Mouse (Mus musculus): ENCODE data around the gene Itgae. TPM values are rescaled to one million over a fixed set of nuclear protein-coding genes. Genes with fewer than 3 reads are reported as not detected.

Gene Itgae
- not detected in 2 replicates for polyA plus RNA-seq (2012)

- no peaks in the 10 kb centered on the region for H3K9me3 ChIP-seq (ENCODE audit: control insufficient read depth, low read length)
- H3K36me3 ChIP-seq (ENCODE audit: control insufficient read depth) = peaks cover 4% of the 10 kb centered on the region
- no peaks in the 10 kb centered on the region for H3K27me3 ChIP-seq (ENCODE audit: control insufficient read depth)
- H3K4me1 ChIP-seq (ENCODE audit: control insufficient read depth) = no peaks in the 10 kb centered on the region
- H3K4me3 ChIP-seq (replicated peaks) = no peak within 1 kb of the TSS
- TF ChIP-seq GATA1 (IDR thresholded peaks at IDR 0.05; ENCODE audit: low read length) = no peak
- TF ChIP-seq TAL1 (IDR thresholded peaks at IDR 0.05; ENCODE audit: low read length) = no peak
Measured at GRCm38 (mm10) chr11:73090283-73090682, at the start of gene Itgae. Gene Itgae (plus strand): TSS chr11:73090583.

- TF ChIP-seq GATA1 (IDR thresholded peaks at IDR 0.05; ENCODE audit: low read length) (no peak), TAL1 (IDR thresholded peaks at IDR 0.05; ENCODE audit: low read length) (no peak)
- Histone ChIP-seq H3K36me3 (ENCODE audit: control insufficient read depth) (no peaks in the 10 kb centered on the region), H3K4me1 (ENCODE audit: control insufficient read depth) (peaks cover 17% of the 10 kb centered on the region), H3K4me3 (replicated peaks) (no peak overlapping the region), H3K27me3 (ENCODE audit: control insufficient read depth) (no peaks in the 10 kb centered on the region), H3K9me3 (ENCODE audit: control insufficient read depth, low read length) (no peaks in the 10 kb centered on the region)
Measured at GRCm38 (mm10) chr11:73044229-73044755, 46.1 kb upstream of the Itgae start.

GRCm38 (mm10) chr11:73044789-73045188, 45.6 kb upstream of the Itgae start:
- peaks cover 3% of the 10 kb centered on the region for H3K36me3 ChIP-seq (ENCODE audit: control insufficient read depth)
- H3K4me1 ChIP-seq (ENCODE audit: control insufficient read depth) = peaks cover 20% of the 10 kb centered on the region
- no peaks in the 10 kb centered on the region for H3K9me3 ChIP-seq (ENCODE audit: control insufficient read depth, low read length)
- TF ChIP-seq TAL1 (IDR thresholded peaks at IDR 0.05; ENCODE audit: low read length) (no peak), GATA1 (IDR thresholded peaks at IDR 0.05; ENCODE audit: low read length) (no peak)
- no peak overlapping the region for H3K4me3 ChIP-seq (replicated peaks)
- H3K27me3 ChIP-seq (ENCODE audit: control insufficient read depth) = no peaks in the 10 kb centered on the region

GRCm38 (mm10) chr11:73047542-73047996, 42.8 kb upstream of the Itgae start, which contains the start of gene Ncbp3:
Gene Ncbp3 (plus strand): TSS chr11:73047783.
- no peak for TF ChIP-seq TAL1 (IDR thresholded peaks at IDR 0.05; ENCODE audit: low read length)
- TF ChIP-seq GATA1 (IDR thresholded peaks at IDR 0.05; ENCODE audit: low read length) = peak; percentile 72
- no peaks in the 10 kb centered on the region for H3K27me3 ChIP-seq (ENCODE audit: control insufficient read depth)
- H3K4me1 ChIP-seq (ENCODE audit: control insufficient read depth) = peaks cover 26% of the 10 kb centered on the region
- peak within 1 kb of the TSS; percentile 97 for H3K4me3 ChIP-seq (replicated peaks)
- no peaks in the 10 kb centered on the region for H3K9me3 ChIP-seq (ENCODE audit: control insufficient read depth, low read length)
- H3K36me3 ChIP-seq (ENCODE audit: control insufficient read depth) = peaks cover 28% of the 10 kb centered on the region

GRCm38 (mm10) chr11:73048030-73048876, 42.1 kb upstream of the Itgae start:
- Histone ChIP-seq H3K4me3 (replicated peaks) (peak overlapping the region; percentile 97), H3K4me1 (ENCODE audit: control insufficient read depth) (peaks cover 26% of the 10 kb centered on the region), H3K36me3 (ENCODE audit: control insufficient read depth) (peaks cover 35% of the 10 kb centered on the region), H3K27me3 (ENCODE audit: control insufficient read depth) (no peaks in the 10 kb centered on the region), H3K9me3 (ENCODE audit: control insufficient read depth, low read length) (no peaks in the 10 kb centered on the region)
- no peak for TF ChIP-seq GATA1 (IDR thresholded peaks at IDR 0.05; ENCODE audit: low read length)
- TF ChIP-seq TAL1 (IDR thresholded peaks at IDR 0.05; ENCODE audit: low read length) = no peak

GRCm38 (mm10) chr11:73049335-73049734, 41.0 kb upstream of the Itgae start:
- Histone ChIP-seq H3K36me3 (ENCODE audit: control insufficient read depth) (peaks cover 46% of the 10 kb centered on the region), H3K9me3 (ENCODE audit: control insufficient read depth, low read length) (no peaks in the 10 kb centered on the region), H3K27me3 (ENCODE audit: control insufficient read depth) (no peaks in the 10 kb centered on the region), H3K4me1 (ENCODE audit: control insufficient read depth) (peaks cover 26% of the 10 kb centered on the region), H3K4me3 (replicated peaks) (peak overlapping the region; percentile 97)
- TF ChIP-seq GATA1 (IDR thresholded peaks at IDR 0.05; ENCODE audit: low read length) (no peak), TAL1 (IDR thresholded peaks at IDR 0.05; ENCODE audit: low read length) (no peak)

GRCm38 (mm10) chr11:73052795-73053194, 37.6 kb upstream of the Itgae start:
- H3K4me3 ChIP-seq (replicated peaks) = no peak overlapping the region
- H3K9me3 ChIP-seq (ENCODE audit: control insufficient read depth, low read length) = no peaks in the 10 kb centered on the region
- no peak for TF ChIP-seq GATA1 (IDR thresholded peaks at IDR 0.05; ENCODE audit: low read length)
- TF ChIP-seq TAL1 (IDR thresholded peaks at IDR 0.05; ENCODE audit: low read length) = no peak
- H3K36me3 ChIP-seq (ENCODE audit: control insufficient read depth) = peaks cover 80% of the 10 kb centered on the region
- peaks cover 36% of the 10 kb centered on the region for H3K4me1 ChIP-seq (ENCODE audit: control insufficient read depth)
- H3K27me3 ChIP-seq (ENCODE audit: control insufficient read depth) = no peaks in the 10 kb centered on the region

GRCm38 (mm10) chr11:73057701-73058100, 32.7 kb upstream of the Itgae start:
- Histone ChIP-seq H3K36me3 (ENCODE audit: control insufficient read depth) (peaks cover 88% of the 10 kb centered on the region), H3K4me3 (replicated peaks) (no peak overlapping the region), H3K9me3 (ENCODE audit: control insufficient read depth, low read length) (no peaks in the 10 kb centered on the region), H3K4me1 (ENCODE audit: control insufficient read depth) (peaks cover 22% of the 10 kb centered on the region), H3K27me3 (ENCODE audit: control insufficient read depth) (no peaks in the 10 kb centered on the region)
- TF ChIP-seq GATA1 (IDR thresholded peaks at IDR 0.05; ENCODE audit: low read length) = no peak
- no peak for TF ChIP-seq TAL1 (IDR thresholded peaks at IDR 0.05; ENCODE audit: low read length)

GRCm38 (mm10) chr11:73059630-73060029, 30.8 kb upstream of the Itgae start:
- H3K27me3 ChIP-seq (ENCODE audit: control insufficient read depth) = no peaks in the 10 kb centered on the region
- no peak overlapping the region for H3K4me3 ChIP-seq (replicated peaks)
- TF ChIP-seq GATA1 (IDR thresholded peaks at IDR 0.05; ENCODE audit: low read length) = no peak
- TF ChIP-seq TAL1 (IDR thresholded peaks at IDR 0.05; ENCODE audit: low read length) = no peak
- H3K4me1 ChIP-seq (ENCODE audit: control insufficient read depth) = peaks cover 22% of the 10 kb centered on the region
- peaks cover 79% of the 10 kb centered on the region for H3K36me3 ChIP-seq (ENCODE audit: control insufficient read depth)
- H3K9me3 ChIP-seq (ENCODE audit: control insufficient read depth, low read length) = no peaks in the 10 kb centered on the region
